Mouse (Mus musculus) c-Kit-positive CD71-negative TER-119-negative erythroid progenitor cells, embryonic 14.5 days (primary cell): Measurements from ENCODE around the gene Mars2.

Experiments used
- DNase-seq: peaks from one replicate; pipeline ENCODE4 v3.0.0-alpha.2; 2013; ENCODE audit warnings: low read depth

The Mars2 gene

DNA sequence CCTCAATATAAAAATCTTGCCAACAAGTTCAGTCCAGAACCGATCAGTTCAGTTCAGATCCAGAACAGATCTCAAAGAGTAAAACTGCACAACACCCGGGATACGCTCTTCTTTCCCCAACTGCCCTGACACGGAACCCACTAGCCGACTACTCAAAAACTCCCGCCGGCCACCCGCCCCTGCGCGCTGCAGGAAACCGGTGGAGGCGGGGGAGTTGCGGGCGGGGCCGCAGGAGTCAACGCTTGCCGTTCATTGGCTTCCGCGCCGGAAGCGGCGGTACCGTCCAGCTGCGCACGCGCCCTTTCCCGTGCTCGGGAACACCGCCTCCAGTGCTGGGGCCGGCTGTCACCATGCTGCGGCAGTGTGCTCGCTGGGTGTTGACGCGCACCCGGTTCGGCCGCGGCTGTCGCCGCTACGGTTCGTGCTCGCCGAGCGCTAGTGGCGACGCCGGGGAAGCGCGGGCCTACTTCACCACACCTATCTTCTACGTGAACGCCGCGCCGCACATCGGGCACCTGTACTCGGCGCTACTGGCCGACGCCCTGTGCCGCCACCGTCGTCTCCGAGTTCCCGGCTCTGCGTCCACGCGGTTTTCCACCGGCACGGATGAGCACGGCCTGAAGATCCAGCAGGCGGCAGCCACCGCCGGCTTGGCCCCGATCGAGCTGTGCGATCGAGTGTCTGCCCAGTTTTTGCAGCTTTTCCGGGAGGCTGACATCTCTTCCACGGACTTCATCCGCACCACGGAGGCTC lies at the start of gene Mars2:
TSS of gene Mars2 (plus strand) at position 288 of the 753 bp plus-strand sequence.
- peak; percentile 91 for DNase-seq

DNA sequence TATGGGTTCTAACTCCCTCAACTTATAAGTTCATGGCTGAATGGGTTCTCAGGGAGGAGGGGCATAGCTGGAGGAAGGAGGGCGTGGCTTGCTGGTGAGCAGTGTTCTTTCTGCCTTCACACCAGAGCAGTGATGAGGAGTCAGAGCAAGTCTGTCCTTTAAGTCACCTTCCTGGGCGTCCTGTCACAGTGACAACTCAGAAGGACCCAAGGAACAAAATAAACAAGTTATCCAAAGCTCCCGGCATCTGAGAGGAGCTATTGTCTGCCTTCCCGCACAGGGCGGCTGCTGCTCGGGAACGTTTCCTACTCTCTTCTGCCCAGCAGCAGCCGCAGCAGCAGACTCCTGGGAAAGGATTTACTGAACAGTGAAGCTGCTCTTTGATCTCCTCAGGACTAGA lies 45.0 kb upstream of the Mars2 start:
- no peak for DNase-seq

DNA sequence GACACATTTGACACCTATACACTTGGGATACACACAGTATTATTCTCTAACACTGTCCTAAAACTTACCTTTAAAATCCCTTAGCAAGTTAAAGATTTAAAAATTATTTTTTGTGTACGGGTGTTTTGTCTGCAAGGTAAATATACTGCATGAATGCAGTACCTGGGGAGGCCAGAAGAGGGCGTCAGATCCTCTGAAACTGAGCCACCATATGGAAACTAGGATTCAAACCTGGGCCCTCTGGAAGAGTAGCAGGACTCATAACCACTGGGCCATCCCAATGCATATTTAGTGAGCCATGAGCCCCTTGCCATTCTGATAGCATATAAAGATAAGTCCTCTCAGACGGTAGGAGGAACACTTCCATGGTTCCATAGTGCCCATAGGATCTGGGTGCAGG lies 44.2 kb upstream of the Mars2 start:
- no peak for DNase-seq

DNA sequence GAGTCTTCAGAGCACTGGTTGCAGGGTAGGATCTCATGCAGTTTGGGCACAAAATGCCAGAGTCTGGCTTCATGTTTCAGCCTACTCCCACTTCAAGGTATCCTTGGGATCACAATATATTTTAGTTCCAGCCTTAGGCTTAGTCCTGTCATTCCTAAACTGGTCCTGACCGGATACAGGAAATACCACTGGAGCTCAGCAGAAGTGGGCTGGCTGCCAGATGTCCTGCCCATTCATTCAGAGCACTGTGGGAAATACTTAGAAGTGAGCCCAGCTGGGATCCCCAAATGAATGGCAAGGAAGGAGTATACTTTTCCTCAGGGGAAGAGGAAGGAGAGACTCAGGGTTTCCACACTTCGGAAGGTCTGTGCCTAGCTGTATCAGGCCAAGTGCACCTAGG lies 43.7 kb upstream of the Mars2 start:
- no peak for DNase-seq

DNA sequence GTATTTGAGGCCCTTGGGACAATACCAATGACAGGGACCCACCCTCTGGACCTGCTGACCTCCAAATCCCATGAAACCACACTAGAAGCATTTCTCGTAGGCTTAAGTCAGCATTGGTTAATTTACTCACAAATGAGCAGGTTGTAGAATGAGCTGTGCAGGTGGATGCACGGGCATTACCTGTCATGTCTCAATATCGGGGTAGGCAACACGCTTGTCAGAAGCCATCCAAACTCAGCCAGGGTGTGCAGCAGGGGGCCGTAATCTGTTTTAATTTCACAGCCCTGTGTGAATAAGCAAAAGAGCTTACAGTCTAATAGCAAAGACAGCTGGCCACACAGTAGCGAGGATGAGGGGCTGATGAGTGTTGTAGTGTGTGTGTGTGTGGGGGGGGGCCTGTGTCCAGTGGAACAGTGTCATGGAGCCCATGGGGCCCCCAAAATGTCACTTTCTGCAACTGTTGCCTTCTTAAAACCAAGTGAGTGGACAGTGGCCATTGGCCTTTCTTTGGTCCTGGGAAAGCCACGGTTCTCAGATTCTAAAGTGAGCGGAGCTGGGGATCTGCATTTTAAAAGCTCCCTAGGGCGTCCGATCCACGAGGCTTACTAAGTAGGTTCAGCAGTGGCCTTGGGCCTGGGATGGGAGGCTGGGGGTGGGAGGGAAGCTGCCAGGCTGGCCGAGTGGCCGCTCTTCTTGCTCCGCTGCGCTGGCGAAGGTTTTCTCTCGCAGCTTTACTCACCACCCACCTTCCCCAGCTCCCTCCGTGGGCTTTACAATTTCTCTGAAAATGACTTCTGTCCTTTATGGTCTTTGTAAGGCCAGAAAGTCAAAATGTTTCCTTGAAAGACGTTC lies 42.7 kb upstream of the Mars2 start:
- no peak for DNase-seq

DNA sequence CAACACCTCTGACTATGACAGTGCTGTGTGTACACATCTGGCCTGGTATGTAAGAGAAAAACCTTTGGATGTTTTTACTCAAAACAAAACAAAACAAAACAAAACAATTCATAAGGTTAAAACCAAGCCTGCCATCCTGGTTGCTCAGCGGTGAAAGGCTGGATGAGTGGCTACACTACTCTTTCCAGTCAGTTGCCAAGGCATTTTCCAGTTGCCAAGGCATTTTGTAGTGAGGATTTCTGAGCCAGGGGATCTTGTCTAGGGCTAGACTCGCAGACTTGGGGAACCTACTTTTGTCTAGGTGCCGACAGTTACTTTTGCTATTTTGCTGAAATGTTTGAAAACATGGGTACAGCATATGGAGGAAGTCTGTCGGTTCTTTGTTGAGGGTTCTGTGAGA lies 42.0 kb upstream of the Mars2 start:
- no peak for DNase-seq

DNA sequence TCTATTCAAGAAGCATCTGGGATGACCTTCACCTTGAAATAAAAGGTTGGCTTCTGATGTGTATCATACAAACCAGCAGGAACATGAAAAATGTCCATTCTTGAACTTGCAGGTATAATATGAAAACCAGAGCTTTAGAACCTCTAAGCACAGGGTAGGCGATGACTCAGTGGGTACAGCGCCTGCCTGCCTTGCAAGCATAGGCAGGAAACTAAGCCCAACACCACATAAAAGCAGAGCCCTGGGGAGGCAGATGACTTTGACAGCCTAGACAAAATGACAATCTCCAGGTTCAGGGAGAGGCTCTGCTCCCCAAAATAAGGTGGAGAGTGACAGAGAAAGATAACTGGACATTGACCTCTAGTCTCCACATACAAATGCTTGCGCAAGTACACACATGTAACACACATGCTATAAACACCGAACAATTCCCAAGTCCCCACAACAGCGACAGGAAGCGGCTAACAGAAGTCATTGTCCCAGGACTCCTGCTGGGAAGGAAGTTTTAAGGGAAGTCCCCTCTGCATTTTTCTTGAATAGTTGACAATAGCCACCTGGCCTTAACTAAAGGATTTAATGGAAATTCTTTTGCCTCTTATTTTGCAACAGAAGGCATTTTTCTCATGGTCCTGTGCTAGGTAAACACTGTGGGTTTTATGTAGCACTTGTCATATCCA lies 40.5 kb upstream of the Mars2 start:
- DNase-seq = no peak

DNA sequence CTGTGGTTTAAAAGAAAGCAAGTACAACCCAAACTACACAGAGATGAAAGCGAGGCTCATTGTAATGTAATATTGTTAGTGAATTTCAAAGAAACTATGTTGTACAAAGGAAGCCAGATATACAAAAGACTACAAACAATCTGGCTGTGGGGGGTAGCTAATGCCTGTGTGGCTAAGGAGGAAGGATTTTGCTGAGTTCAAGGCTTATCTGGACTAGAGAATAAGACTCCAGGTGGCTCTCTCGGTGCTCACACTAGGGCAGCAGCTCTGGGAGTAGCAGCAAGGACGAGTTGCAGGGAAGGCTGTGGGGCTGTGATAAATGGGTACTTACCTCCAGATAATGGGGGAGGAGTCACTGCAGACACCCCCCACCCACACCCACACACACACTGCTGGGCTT lies 38.3 kb upstream of the Mars2 start:
- DNase-seq = no peak

DNA sequence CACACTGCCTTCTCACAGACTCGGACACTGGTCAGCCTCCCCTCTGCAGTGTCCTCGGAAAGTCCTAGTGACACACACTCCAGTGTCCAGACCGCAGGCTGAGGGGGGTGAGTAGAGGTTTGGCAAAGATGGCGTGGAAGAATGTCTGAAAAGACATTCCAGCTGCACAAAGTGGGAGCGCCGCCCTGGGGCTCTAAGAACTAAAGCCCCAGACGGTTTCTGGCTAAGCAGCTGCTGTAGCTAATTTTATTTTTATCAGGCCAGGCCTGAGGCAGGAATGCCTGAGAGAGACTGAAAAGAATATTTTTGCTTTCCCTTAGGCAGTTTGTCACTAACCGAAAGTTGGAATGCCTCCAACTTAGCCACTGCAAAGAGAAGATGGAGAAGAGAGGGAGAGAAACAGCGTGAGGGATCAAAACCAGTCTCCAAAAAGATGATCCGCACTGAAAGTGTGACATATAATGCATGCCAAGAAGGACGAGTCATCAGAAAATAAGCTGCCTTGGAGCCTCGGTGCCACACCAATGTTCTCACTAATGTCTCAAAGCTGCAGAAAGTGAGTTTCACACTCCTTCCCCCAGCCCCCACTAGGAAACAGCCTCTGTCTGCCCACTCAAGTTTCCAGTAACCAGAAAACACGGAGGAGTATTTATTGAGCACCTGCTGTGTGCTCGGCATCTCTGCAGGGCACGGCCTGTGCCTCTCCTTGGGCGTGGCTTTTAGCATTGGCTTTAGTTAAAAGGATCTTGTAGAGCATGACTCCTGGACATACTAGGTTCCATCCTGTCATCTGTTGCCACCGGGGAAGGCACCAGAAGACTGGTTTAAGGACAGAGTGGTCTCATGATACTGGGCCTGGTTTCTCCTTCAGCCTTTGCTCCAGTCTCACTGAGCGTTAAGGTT lies 34.9 kb upstream of the Mars2 start:
- DNase-seq = no peak

DNA sequence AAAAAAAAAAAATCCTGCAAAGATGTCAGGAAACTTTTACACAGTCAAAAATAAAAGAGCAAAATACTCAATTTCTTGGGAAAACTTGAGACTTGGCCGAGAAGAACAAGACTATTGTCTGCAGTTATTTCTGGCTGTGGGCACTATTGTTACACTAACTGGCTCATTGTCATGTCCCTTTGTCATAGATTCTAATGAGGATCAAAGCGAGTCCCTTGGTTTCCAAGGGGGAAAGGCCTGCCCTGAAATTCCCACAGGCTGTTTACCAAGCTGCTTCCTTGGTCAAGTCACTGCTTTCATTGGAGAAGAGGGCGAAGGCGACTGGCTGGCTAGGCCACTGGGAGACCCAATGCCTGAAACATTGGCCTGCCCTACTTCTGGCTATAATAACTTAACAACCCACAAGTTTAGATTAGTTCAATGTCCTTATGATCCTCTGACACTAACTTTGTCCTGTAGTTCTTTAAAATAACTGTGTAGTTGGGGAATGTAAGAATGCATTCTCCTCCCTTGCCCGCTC lies 31.1 kb upstream of the Mars2 start:
- no peak for DNase-seq

DNA sequence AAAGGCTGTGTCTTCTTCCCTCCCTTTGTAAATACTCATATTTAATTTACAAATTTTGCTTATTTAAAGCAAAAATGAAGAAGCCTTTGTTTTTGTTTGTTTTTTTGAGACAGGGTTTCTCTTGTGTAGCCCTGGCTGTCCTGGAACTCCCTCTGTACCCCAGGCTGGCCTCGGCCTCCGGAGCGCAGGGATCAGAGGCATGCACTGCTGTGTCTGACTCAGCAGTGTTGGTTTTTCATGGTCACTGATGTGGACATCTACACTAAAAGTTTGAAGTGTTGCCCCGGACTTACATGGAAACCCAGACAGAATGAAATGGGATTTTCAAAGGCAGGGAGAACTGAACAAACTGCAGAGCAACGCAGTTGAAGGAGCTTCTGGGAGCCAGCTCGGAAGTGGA lies 29.4 kb upstream of the Mars2 start:
- no peak for DNase-seq

DNA sequence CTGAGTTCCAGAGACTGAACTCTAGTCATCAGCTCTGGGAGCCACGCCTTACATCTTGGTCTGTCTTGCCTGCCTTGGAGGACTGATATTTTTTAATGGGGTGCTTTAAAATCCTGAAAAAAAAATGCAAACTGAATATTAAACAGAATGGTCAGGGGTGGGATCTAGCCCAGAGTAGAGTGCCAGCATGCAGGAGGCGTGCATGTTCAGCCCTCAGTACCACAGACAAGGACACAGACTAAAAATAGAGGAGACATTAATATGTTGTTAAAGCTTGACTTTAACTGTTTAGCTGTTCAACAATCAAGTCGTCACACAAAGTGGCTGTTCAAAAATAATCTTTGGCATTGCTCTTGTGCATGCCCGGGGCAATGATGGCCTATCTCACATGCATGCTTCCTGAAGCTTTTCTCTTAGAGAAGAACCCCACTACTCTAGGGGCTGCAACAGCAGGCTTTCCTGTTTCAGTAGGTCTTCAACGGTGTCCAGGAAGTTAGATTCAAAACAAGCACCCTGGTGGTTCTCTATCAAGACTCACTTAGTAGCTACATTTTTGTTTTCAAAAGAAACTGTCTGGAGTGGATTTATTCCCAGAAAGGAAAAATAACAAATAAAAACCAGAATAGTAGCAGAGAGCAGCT lies 28.4 kb upstream of the Mars2 start:
- DNase-seq = no peak

DNA sequence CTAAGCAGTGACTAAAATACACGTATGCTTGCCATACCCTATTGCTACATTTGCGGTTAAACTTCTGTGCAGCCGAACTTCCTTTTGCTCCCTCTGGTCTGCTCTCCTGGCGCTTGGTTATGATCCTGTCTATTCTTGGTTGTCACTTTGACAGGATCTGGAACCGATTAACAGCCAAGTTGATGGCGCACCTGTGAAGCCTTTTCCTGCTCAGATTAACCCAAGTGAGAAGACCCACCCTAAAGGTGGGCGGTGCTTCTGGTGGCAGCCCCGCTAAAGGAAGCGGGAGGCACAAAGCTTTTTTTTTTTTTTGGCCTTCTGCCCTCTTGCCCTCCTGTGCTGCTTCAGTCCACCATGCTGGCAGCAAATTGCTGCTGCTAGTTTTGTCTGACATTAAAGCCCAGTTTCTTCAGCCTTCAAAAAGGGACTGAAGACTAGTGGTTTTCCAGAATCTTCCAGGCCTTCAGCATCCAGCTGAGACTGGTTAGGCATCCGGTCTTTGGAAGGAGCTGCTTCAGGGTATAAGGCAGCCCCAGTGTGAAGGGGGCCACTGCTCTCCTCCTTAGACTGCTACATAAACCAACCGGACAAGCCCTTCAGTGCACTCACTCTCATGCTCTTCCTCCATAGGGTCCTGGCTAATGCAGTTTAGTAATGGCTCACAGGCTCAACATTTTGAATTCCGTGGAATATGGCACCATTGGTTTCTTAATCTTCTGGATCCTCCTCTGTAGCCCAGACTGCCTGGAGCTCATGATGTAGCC lies 26.6 kb upstream of the Mars2 start:
- DNase-seq = peak; percentile 34

DNA sequence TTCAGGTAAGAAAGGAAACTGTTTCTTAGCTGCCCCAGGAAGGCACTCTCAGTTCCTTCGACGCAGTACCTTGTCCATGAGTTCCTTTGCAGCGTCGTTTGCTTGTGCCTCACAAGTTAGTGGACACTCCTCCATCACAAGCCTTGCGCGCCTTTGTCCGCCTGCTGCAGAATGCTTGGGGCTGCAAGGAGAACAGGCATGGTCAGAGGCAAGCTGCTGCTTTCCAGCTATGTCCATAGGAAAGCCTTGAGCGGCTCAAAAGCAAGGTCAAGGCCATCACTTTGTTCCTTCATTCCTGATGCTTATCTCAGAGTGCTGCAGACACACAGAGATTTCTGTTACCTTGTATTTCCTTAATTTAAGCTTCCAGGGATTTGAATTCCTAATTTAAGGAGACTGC lies 25.9 kb upstream of the Mars2 start:
- DNase-seq = no peak

DNA sequence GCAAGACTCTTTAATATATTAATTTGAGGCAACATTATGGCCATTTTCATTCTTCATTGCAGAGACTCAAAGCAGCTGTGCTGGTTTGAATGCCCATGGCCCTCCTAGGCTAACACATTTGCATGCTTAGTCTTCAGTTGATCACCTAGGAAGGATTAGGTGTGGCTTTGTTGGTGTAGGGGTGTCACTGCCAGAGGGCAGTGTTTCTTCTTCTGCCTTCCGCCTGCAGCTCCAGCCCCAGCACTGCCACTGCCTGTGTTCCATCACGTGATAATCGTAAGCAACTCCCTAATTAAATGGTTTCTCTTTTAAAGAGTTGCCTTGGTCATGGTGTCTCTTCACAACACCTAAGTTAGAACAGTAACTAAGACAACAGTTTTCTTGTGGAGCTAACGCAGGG lies 24.2 kb upstream of the Mars2 start:
- no peak for DNase-seq

DNA sequence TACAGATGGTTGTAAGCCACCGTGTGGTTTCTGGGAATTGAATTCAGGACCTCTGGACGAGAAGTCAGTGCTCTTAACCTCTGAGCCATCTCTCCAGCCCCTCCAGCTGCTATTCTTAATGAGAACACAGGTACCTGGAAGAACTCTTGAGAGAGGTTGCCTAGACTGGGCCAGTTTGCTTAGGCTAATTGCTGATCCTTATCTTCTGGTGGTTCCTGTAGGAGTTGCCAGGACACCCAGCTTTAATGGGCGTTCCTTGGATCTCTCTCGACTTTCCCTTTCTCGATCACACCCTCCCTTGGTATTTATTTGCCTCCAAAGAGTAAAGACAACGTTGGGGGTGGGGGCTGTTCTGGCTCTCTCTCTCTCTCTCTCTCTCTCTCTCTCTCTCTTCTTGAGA lies 23.5 kb upstream of the Mars2 start:
- no peak for DNase-seq

DNA sequence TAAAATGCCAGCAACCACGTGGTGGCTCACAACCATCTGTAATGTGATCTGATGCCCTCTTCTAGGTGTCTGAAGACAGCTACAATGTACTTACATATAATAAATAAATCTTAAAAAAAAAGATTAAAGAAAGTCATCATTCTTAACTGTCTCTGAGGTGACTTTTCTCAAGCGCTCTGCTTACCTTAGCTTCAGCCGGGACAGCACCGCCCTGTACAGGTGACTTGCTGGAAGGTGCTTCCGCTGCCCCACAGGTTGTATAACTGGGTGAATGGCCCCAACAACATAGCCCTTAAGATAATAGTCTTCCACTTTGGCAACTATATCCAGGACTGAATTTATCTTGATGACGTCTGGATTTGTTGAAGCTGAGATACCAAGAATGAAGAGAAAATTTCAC lies 23.0 kb upstream of the Mars2 start:
- DNase-seq = no peak

DNA sequence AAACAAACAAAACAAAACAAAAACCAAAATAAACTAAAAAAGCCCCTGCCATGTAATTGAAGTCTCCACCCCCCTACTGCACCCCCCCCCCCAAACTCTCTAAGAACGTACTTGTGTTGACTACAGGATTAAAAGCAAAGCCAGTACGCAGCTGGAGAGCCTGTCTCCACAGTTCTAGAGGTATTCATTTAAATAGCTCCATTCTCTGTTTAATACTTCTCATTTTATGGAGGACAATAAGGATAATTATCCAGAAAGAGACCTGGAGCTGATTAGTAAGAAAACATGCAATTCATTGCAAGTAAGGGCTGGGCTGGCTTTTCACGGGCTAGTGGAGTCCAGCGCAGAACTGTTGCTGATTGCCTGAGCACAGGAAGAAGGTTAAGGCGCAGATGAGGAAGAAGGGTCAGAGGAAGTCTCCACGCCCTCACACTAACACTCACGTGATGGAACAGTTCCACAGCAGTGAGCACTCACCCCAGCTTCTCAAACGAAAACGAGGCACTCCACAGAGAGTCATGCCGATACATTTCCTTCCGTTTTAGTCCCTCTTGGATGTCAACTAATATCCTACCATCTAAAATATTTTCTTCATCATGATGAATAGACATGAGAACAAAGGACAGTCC lies 21.7 kb upstream of the Mars2 start:
- no peak for DNase-seq

DNA sequence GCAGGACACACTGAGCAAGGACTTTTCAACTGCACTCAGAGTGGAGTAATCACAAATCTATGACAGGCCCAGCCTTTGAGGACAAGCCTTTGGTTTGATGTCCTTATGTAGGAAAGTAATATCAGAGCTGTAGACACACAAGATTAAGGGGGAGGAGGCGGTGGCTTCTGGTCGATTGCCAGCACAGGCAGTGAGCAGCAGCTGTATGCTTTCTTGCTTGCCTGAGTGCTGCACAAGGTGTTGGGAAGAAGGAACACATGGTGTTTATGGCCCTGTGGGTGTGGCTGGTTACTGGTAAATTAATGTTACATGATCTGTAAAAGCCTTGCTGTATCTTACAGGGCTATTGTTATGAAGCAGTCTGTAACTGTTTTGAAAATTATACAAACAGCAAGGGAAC lies 19.8 kb upstream of the Mars2 start:
- no peak for DNase-seq

DNA sequence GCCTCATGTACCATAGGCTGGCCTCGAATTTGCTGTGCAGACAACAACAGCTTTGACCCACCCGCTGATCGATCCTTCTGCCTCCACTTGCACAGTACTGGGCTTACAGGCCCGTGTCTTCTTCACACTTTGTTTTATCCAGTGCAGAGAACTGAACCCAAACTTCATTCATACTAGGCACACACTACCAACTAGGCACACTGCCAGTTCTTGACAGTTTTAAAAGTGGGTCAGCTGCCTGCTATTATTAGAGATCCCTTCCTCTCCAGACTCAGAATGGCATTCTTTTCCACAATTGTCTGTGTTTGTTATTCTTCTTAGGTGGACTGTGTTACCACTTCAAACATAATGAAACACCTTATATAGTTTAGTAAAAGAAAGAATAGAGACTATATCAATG lies 15.6 kb upstream of the Mars2 start:
- DNase-seq = no peak
